In genomic region chr13:46231514-46232085, GRCm38 (mm10) we compare ENCODE assay signal across 13 mouse cellular contexts. TPM values are rescaled to one million over a fixed set of nuclear protein-coding genes. Genes with fewer than 3 reads are reported as not detected.
A peak's percentile ranks its signal among the peaks of the same experiment; 100 is the strongest.
DNase-seq lines count a peak whose midpoint lies in the region; ATAC-seq and TF ChIP-seq lines count a peak whose summit lies in the region.
"Had no signal": no experiment of that assay in that cellular context is flagged by ENCODE, and none has a peak within 500 bp of the region (broad histone marks: within the 10 kb centered on the region; RNA-seq: fewer than 3 reads in every experiment).

No protein-coding gene starts in this region.

- no peaks in the 10 kb centered on the region for H3K9me3 ChIP-seq in heart, embryonic 10.5 days
- 0 out of 2 replicates have a peak, but pooled peaks cover 2% of the 10 kb centered on the region for H3K9me3 ChIP-seq in midbrain, postnatal 0 days (ENCODE audit: low read length)
- no peaks in the 10 kb centered on the region for H3K9me3 ChIP-seq in midbrain, embryonic 14.5 days (ENCODE audit: control insufficient read depth, low read length)
- H3K9me3 ChIP-seq: embryonic facial prominence, embryonic 15.5 days had no signal

- H3K27me3 ChIP-seq in heart, embryonic 10.5 days (ENCODE audit: insufficient read depth, poor library complexity, severe bottlenecking), result no peaks in the 10 kb centered on the region
- no peaks in the 10 kb centered on the region for H3K27me3 ChIP-seq in midbrain, postnatal 0 days (ENCODE audit: insufficient read depth, low read length)
- no peaks in the 10 kb centered on the region for H3K27me3 ChIP-seq in midbrain, embryonic 14.5 days (ENCODE audit: control insufficient read depth, insufficient read depth, low read length)
- H3K27me3 ChIP-seq: embryonic facial prominence, embryonic 15.5 days had no signal

- no peak overlapping the region for H3K9ac ChIP-seq in midbrain, postnatal 0 days (replicated peaks; ENCODE audit: low read length, poor library complexity, severe bottlenecking)
- H3K9ac ChIP-seq in midbrain, embryonic 14.5 days (replicated peaks; ENCODE audit: low read length), result no peak overlapping the region
- H3K9ac ChIP-seq: embryonic facial prominence, embryonic 15.5 days; liver, postnatal 0 days had no signal

- TF ChIP-seq CTCF in midbrain, postnatal 0 days (IDR thresholded peaks at IDR 0.05), result no peak

- intact Hi-C loops in heart, postnatal 25 days (cut with DNase I), result no loop called here

- no peak overlapping the region for H3K27ac ChIP-seq in heart, embryonic 10.5 days
- H3K27ac ChIP-seq in midbrain, postnatal 0 days (ENCODE audit: low read depth, low read length), result no peak overlapping the region
- no peak overlapping the region for H3K27ac ChIP-seq in midbrain, embryonic 14.5 days (replicated peaks; ENCODE audit: low read depth, low read length)
- H3K27ac ChIP-seq: embryonic facial prominence, embryonic 15.5 days had no signal

- 79% methylated on average over 5 of the region's 5 CpGs for WGBS in heart, embryonic 10.5 days
- WGBS in midbrain, postnatal 0 days, result 76% methylated on average over 5 of the region's 5 CpGs
- 85% methylated on average over 5 of the region's 5 CpGs for WGBS in midbrain, embryonic 14.5 days

- no peak for ATAC-seq in midbrain, postnatal 0 days (ENCODE audit: low FRiP score)
- ATAC-seq in midbrain, embryonic 14.5 days (ENCODE audit: low FRiP score, low TSS enrichment), result no peak
- ATAC-seq: activated CD4-positive, CD25-positive, alpha-beta regulatory T cell, adult 4 months; liver, postnatal 0 days had no signal

- no peak overlapping the region for H3K4me2 ChIP-seq in midbrain, postnatal 0 days (ENCODE audit: low read depth, low read length, poor library complexity, severe bottlenecking)
- H3K4me2 ChIP-seq in midbrain, embryonic 14.5 days (ENCODE audit: low read length), result no peak overlapping the region
- H3K4me2 ChIP-seq: embryonic facial prominence, embryonic 15.5 days had no signal

- H3K36me3 ChIP-seq in heart, embryonic 10.5 days, result no peaks in the 10 kb centered on the region
- H3K36me3 ChIP-seq in midbrain, postnatal 0 days (ENCODE audit: insufficient read depth, low read length), result no peaks in the 10 kb centered on the region
- no peaks in the 10 kb centered on the region for H3K36me3 ChIP-seq in midbrain, embryonic 14.5 days (ENCODE audit: control insufficient read depth, insufficient read depth, low read length)
- H3K36me3 ChIP-seq: embryonic facial prominence, embryonic 15.5 days had no signal

- peak; percentile 60 to 71 for DNase-seq in heart, adult 18-20 months
- no peak for DNase-seq in heart, embryonic 10.5 days (ENCODE audit: low spot score)
- peak; percentile 66 for DNase-seq in midbrain, postnatal 0 days (ENCODE audit: low spot score)
- no peak for DNase-seq in midbrain, embryonic 14.5 days
- DNase-seq in heart, postnatal 25 days (ENCODE audit: low spot score), result peak; percentile 3
- DNase-seq in lung, postnatal 4 days, result peak; percentile 47 to 49
- DNase-seq in retina, postnatal 1 day, result no peak
- DNase-seq: cerebellum, adult 8-10 months; liver, postnatal 0 days had no signal

- H3K4me3 ChIP-seq in heart, embryonic 10.5 days, result no peak overlapping the region
- H3K4me3 ChIP-seq in midbrain, postnatal 0 days (ENCODE audit: low read depth, low read length), result no peak overlapping the region
- no peak overlapping the region for H3K4me3 ChIP-seq in midbrain, embryonic 14.5 days (replicated peaks; ENCODE audit: low read depth, low read length)
- H3K4me3 ChIP-seq: embryonic facial prominence, embryonic 15.5 days had no signal

- peaks cover 7% of the 10 kb centered on the region; the same call in 1 of the 2 replicates for H3K4me1 ChIP-seq in heart, embryonic 10.5 days
- H3K4me1 ChIP-seq in midbrain, postnatal 0 days (ENCODE audit: insufficient read depth, low read length), result no peaks in the 10 kb centered on the region
- H3K4me1 ChIP-seq in midbrain, embryonic 14.5 days (ENCODE audit: control insufficient read depth, insufficient read depth, low read length), result no peaks in the 10 kb centered on the region
- H3K4me1 ChIP-seq: embryonic facial prominence, embryonic 15.5 days had no signal

RNA-seq across cellular contexts. Expression of gene Stmnd1, which starts 41.9 kb away (rescaled TPM):
- under 1 TPM; 0.32 to 0.62 TPM for total RNA-seq in heart, adult 18-20 months (2021)
- polyA plus RNA-seq in heart, embryonic 10.5 days (2016; fragmentation: Nextera tagmentation; extraction: Ambion mirVana), result 0.25 and 0.44 TPM in 2 replicates
- 0.19 TPM in 1 of 2 replicates, not detected in the other for total RNA-seq in midbrain, postnatal 0 days (2014; rRNA removed)
- polyA plus RNA-seq in midbrain, postnatal 0 days (2015; fragmentation: Nextera tagmentation; extraction: Ambion mirVana), result not detected in 2 replicates
- polyA plus RNA-seq in midbrain, embryonic 14.5 days (2014; fragmentation: Nextera tagmentation; extraction: Ambion mirVana), result not detected in 2 replicates
- total RNA-seq in heart, postnatal 25 days (2021), result under 1 TPM; 0.36 to 0.45 TPM
- total RNA-seq: left cerebral cortex, postnatal 10 days; monocyte, adult 5-6 weeks had no signal
- polyA plus RNA-seq: activated CD4-positive, CD25-positive, alpha-beta regulatory T cell, adult 4 months; liver, postnatal 0 days had no signal

Comparison
In these comparisons a context has a peak if more than half of its experiments do, and no peak if none do; other contexts are left out.
1. DNase-seq: peak in heart, adult 18-20 months (2 of 2), midbrain, postnatal 0 days (single experiment), heart, postnatal 25 days (single experiment) and lung, postnatal 4 days (2 of 2); none in heart, embryonic 10.5 days (single experiment), midbrain, embryonic 14.5 days (single experiment) and retina, postnatal 1 day (single experiment).